Mouse (Mus musculus): ENCODE data around the gene Srebf1.

Srebf1 gene

DNA sequence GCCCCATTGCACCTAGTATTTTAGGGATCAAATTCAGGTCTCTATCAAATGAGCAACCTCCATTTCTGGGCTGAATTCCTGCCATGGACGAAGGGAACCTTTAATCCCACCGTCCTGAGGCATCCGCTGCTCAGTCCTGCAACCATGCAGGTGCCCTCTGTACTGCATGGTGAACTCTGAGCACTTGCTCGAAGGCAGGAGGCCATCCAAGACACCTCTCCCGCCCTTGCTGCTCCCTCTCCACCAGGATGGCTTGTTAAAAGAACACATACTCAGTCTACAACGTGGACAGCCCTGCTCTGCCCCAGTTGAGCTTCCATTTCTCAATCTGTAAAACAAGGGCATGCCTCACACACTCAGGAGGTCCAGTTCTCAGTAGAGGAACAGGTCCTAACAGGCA, 14.2 kb downstream of the Srebf1 start:
- DNase-seq (ENCODE audit: low spot score in 2 of 2) = no peak

DNA sequence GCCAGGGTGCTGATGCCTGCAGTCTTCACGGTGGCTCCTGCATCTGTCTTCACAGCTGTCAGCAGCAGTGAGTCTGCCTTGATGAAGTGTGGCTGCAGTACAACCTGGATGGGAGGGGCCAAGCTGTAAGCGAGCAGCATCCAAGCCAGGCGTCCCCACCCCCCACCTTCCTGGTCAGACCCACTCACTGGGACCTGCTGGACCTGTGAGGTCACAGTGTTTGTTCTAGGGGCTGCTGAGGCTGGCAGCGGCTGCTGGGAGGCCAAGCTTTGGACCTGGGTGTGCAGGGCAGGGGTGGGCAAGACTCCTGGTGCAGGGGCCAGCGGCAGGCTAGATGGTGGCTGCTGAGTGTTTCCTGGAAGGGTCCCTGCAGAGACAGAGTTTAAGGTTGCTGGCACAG, 16.2 kb downstream of the Srebf1 start:
- no peak for DNase-seq (ENCODE audit: low spot score in 2 of 2)

- no peak for DNase-seq (ENCODE audit: low spot score in 2 of 2)
Observed at GRCm38 (mm10) chr11:60205026-60205425, 17.4 kb downstream of the Srebf1 start.

DNA sequence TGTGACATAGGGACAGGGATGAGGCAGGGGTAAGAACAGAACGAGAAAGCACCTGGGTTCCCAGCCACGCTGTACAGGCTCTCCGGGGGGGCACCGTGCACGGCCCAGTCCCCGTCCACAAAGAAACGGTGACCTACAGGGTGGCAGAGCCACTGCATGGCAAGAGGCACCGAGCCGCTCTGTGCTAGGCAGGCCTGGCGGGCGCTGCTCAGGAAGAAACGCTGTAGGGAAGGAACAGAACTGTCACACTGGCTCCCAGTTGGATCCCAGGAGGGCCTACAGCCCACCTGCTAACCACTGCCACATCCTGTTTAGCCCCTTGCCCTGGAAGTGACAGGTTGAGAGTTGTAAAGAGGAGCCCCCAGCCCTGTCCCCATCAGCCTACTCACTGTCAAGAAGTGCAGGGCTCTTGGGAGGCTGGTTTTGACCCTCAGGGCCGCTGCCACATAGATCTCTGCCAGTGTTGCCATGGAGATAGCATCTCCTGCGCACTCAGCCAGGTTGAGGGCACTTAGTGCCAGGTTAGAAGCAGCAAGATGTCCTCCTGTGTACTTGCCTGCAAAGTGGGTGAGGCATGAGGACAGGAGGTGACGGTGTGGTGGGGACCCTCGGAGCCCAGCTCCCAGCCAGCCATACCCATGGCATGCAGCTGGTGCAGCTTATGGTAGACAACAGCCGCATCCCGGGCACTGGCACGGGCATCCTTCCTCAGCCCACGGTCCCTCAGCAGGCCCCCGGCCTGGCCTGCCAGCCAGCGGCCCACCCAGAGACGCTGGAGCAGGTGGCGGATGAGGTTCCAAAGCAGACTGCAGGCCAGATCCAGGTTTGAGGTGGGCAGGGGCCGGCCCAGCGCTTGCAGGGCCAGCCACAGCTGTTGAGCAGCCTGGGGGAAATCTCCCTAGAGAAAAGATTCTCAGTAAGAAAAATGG, 19.4 kb downstream of the Srebf1 start:
- no peak for DNase-seq (ENCODE audit: low spot score in 2 of 2)

DNA sequence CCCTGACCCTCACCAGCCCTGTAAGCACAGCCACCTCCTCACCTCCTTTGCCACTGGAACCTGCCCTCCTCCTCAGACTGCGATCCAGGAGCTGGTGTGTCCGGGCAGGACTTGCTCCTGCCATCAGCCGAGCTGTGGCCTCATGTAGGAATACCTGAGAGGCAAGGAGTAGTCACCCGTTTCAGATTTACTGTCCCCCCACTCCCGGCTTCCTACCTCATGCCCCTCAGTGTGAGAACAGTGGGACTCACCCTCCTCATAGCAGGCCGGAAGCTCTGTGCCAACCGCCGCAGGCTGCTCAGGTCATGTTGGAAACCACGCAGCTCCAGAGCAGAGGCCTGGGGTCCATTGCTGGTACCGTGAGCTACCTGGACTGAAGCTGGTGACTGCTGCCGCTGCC, 22.0 kb downstream of the Srebf1 start:
- DNase-seq (ENCODE audit: low spot score in 2 of 2) = no peak

DNA sequence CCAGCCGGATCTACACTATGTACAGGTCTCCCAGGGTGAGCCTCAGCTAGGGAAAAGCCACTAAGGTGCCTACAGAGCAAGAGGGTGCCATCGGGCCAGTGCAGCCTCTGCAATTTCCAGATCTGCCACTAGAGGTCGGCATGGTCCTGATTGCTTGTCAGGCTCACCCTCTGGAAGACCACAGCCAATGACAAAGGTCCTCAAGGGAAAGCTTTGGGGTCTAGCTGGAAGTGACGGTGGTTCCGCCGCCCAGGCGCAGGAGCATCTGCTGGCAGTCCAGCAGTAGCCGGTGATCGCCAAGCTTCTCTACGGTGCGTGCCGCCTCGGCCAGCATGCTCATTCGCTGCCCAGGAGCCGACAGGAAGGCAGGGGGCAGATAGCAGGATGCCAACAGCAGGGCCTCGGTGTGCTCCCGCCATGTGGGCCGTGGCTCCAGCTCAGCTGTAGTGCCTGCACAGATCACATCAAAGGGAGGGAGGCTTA, 22.6 kb downstream of the Srebf1 start:
- DNase-seq (ENCODE audit: low spot score in 2 of 2) = peak; percentile 95

GRCm38 (mm10) chr11:60198651-60199050, 23.7 kb downstream of the Srebf1 start:
- DNase-seq (ENCODE audit: low spot score in 2 of 2) = no peak

GRCm38 (mm10) chr11:60197998-60198619, 24.3 kb downstream of the Srebf1 start:
- DNase-seq (ENCODE audit: low spot score in 2 of 2) = no peak

DNA sequence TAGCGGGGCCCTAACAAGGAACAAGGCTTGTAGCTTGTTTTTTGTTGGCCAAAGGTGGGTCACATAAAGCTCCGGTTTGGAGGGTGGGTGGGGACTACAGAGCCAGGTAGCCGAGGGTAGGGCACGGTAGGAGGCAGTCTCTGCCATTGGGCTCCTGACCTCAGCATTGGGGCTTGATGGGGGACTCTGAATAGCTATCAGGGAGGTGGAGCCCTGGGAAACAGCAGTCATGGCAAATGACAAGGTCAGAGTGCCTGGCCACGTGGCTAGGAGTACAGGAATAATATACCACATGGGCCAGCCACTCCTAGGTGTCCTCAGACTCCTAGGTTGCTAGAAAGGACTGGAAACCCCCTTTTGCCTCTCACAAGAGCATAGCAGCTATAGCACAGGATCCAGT, 26.0 kb downstream of the Srebf1 start:
- no peak for DNase-seq (ENCODE audit: low spot score in 2 of 2)

DNA sequence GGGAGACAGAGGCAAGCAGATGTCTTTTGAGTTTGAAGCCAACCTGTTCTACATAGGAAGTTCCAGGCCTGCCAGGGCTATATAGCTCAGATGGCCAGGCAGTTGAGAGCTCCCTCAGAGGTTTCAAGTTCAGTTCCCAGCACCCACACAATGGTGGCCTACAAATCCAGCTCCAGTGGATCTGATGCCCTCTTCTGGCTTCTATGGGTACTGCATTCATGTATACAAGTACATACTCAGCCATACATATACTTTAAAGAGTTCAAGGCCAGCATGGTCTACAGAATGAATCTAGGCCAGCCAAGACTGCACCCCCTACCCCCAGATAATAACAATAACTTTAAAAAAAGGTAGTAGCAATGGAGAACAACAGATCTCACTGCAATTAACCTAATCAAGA, 27.3 kb downstream of the Srebf1 start:
- DNase-seq (ENCODE audit: low spot score in 2 of 2) = no peak

DNA sequence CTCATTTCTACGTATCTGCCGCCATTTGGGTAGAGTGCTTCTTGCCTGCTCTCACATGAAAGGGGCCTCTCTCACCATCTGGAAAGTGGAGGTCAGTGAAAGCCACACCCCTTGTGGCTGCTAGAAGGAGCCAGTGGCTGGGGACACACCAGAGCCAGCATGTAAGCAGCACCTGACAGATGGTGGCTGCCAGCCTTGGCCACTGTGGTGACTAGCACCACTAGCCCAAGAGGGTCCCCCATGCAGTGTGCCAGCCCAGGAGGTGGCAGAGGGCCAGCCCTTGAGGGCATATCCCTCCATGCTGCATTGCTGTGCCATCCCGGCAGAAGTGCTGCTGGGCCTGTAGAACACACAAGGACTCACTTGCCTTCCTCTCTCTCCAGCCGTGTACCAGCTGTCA, 28.8 kb downstream of the Srebf1 start:
- DNase-seq (ENCODE audit: low spot score in 2 of 2) = no peak

GRCm38 (mm10) chr11:60192534-60192933, 29.8 kb downstream of the Srebf1 start:
- DNase-seq (ENCODE audit: low spot score in 2 of 2) = no peak

GRCm38 (mm10) chr11:60190055-60190641, 32.2 kb downstream of the Srebf1 start:
- no peak for DNase-seq (ENCODE audit: low spot score in 2 of 2)

- DNase-seq (ENCODE audit: low spot score in 2 of 2) = no peak
Observed at GRCm38 (mm10) chr11:60189501-60190040, 32.8 kb downstream of the Srebf1 start.

- DNase-seq (ENCODE audit: low spot score in 2 of 2) = no peak
Observed at GRCm38 (mm10) chr11:60188275-60188853, 34.0 kb downstream of the Srebf1 start.

GRCm38 (mm10) chr11:60187070-60187469, 35.3 kb downstream of the Srebf1 start:
- no peak for DNase-seq (ENCODE audit: low spot score in 2 of 2)

DNA sequence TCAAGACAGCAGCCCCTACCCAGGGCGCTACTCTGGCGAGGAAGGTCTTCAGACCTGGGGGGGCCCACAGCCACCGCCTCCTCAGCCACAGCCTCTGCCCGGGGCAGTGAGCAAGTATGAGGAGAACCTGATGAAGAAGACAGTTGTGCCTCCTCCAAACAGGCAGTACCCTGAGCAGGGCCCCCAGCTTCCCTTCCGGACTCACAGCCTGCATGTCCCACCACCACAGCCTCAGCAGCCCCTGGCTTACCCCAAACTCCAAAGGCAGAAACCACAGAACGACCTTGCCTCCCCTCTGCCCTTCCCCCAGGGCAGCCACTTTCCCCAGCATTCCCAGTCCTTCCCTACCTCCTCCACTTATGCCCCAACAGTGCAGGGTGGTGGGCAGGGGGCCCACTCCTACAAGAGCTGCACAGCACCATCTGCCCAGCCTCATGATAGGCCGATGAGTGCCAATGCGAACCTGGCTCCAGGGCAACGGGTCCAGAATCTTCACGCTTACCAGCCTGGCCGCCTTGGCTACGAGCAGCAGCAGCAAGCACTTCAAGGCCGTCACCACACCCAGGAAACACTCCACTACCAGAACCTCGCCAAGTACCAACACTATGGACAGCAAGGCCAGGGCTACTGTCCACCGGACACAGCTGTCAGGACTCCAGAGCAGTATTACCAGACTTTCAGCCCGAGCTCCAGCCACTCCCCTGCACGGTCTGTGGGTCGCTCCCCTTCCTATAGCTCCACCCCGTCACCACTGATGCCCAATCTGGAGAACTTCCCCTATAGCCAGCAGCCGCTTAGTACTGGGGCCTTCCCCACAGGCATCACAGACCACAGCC, 36.8 kb downstream of the Srebf1 start:
- no peak for DNase-seq (ENCODE audit: low spot score in 2 of 2)

- DNase-seq (ENCODE audit: low spot score in 2 of 2) = peak; percentile 65 to 68
Observed at GRCm38 (mm10) chr11:60184346-60185325, 37.7 kb downstream of the Srebf1 start.

DNA sequence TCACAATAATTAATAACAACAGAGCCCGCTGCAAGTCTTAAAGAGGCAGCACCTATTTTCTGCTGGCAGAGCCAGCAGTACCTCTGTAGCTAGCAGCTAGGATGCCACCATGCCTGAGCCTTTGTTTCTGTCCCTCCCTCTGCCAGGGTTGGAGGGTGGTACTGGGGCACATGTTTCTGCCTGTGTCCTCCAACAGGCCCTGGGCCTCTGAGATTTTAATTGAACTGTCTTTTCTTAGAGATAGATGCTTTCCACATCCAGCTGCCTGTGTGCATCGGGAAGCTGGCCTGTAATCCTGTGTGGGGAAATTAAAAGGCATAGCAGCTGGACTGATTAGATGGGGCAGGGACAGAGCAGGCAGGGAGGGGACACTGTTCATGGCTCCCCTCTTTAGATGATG, 39.6 kb downstream of the Srebf1 start:
- no peak for DNase-seq (ENCODE audit: low spot score in 2 of 2)

DNA sequence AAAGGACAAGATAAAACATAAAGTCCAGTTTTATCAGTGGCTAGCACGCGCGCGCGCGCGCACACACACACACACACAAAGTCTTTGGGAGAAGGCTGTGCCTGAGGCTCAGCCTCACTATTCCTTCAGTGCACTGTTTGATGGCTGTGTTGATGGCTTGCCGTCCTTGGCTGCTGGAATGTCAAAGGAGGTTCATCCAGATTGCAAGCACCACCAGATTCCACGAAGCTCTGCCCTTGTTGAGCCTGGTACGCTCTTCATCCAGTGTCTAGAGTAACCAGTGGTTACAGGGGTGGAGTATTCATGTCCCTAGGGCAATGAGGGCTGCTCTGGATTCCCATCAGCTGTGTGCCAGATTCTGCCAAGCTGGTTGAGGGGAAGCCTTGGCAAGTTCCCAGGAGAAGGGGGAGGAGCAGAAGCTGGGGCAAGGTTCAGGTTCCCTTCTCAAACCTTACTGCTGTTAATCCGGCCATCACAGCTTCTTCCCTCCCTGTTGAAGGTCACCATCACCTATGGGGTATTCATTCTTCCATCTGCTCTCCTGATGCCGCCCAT, 40.2 kb downstream of the Srebf1 start:
- DNase-seq (ENCODE audit: low spot score in 2 of 2) = no peak

Measured in frontal cortex, postnatal 36 days (tissue).